Mouse (Mus musculus) urinary bladder, postnatal 10 days (tissue): ENCODE measurements around the gene Npas3.

ENCODE experiments used
- DNase-seq: peaks from one replicate; pipeline ENCODE4 v3.0.0; 2022; ENCODE audit warnings: low spot score

Gene Npas3

GRCm38 (mm10) chr12:53794718-53795400 is 546.4 kb downstream of the Npas3 start:
- DNase-seq: no peak

- DNase-seq: no peak
These were observed 553.4 kb downstream of the Npas3 start for GRCm38 (mm10) chr12:53801831-53802230.

GRCm38 (mm10) chr12:53802381-53802780 is 553.9 kb downstream of the Npas3 start:
- DNase-seq: no peak

GRCm38 (mm10) chr12:53810081-53810480 is 561.6 kb downstream of the Npas3 start:
- no peak for DNase-seq

GRCm38 (mm10) chr12:53814291-53814690 is 565.8 kb downstream of the Npas3 start:
- no peak for DNase-seq

- no peak for DNase-seq
These were observed 571.5 kb downstream of the Npas3 start for GRCm38 (mm10) chr12:53819982-53820381.

GRCm38 (mm10) chr12:53822881-53823280 is 574.4 kb downstream of the Npas3 start:
- DNase-seq: no peak

GRCm38 (mm10) chr12:53825251-53825650 is 576.8 kb downstream of the Npas3 start:
- DNase-seq: no peak

- no peak for DNase-seq
These were observed 577.6 kb downstream of the Npas3 start for GRCm38 (mm10) chr12:53825898-53826605.

- no peak for DNase-seq
These were observed 578.3 kb downstream of the Npas3 start for GRCm38 (mm10) chr12:53826812-53827211.

GRCm38 (mm10) chr12:53832590-53832989 is 584.1 kb downstream of the Npas3 start:
- DNase-seq: no peak

GRCm38 (mm10) chr12:53833348-53833747 is 584.9 kb downstream of the Npas3 start:
- DNase-seq: no peak

- no peak for DNase-seq
These were observed 587.7 kb downstream of the Npas3 start for GRCm38 (mm10) chr12:53836031-53836790.

GRCm38 (mm10) chr12:53837408-53837807 is 588.9 kb downstream of the Npas3 start:
- DNase-seq: no peak

- no peak for DNase-seq
These were observed 590.1 kb downstream of the Npas3 start for GRCm38 (mm10) chr12:53838541-53838940.

- no peak for DNase-seq
These were observed 593.6 kb downstream of the Npas3 start for GRCm38 (mm10) chr12:53841928-53842671.

GRCm38 (mm10) chr12:53843626-53844025 is 595.1 kb downstream of the Npas3 start:
- no peak for DNase-seq

GRCm38 (mm10) chr12:53846154-53846665 is 597.7 kb downstream of the Npas3 start:
- no peak for DNase-seq

- DNase-seq: no peak
These were observed 600.8 kb downstream of the Npas3 start for GRCm38 (mm10) chr12:53849263-53849662.

- DNase-seq: no peak
These were observed 604.0 kb downstream of the Npas3 start for GRCm38 (mm10) chr12:53852432-53852831.

- no peak for DNase-seq
These were observed 611.7 kb downstream of the Npas3 start for GRCm38 (mm10) chr12:53860176-53860575.

- no peak for DNase-seq
These were observed 613.8 kb downstream of the Npas3 start for GRCm38 (mm10) chr12:53862281-53862680.
